Mouse (Mus musculus): Measurements from ENCODE around the gene Ubtd1. TPM values are rescaled to one million over a fixed set of nuclear protein-coding genes. Genes with fewer than 3 reads are reported as not detected.

Gene Ubtd1
- 43.5 and 47.5 TPM in 2 replicates for polyA plus RNA-seq (2012; rRNA removed)

GRCm38 (mm10) chr19:41981595-41981927 is at the start of gene Ubtd1:
Gene Ubtd1, plus strand, starts transcription at chr19:41981763.

GRCm38 (mm10) chr19:41933179-41934086 is 48.1 kb upstream of the Ubtd1 start, which contains the start of the genes Exosc1 and Zdhhc16:
Gene Exosc1, minus strand, starts transcription at chr19:41933423.
Gene Zdhhc16, plus strand, starts transcription at chr19:41933480.

GRCm38 (mm10) chr19:41980819-41981594 is 556 bp upstream of the Ubtd1 start, which contains the start of gene Mms19:
Gene Mms19, minus strand, starts transcription at chr19:41981157.

DNA sequence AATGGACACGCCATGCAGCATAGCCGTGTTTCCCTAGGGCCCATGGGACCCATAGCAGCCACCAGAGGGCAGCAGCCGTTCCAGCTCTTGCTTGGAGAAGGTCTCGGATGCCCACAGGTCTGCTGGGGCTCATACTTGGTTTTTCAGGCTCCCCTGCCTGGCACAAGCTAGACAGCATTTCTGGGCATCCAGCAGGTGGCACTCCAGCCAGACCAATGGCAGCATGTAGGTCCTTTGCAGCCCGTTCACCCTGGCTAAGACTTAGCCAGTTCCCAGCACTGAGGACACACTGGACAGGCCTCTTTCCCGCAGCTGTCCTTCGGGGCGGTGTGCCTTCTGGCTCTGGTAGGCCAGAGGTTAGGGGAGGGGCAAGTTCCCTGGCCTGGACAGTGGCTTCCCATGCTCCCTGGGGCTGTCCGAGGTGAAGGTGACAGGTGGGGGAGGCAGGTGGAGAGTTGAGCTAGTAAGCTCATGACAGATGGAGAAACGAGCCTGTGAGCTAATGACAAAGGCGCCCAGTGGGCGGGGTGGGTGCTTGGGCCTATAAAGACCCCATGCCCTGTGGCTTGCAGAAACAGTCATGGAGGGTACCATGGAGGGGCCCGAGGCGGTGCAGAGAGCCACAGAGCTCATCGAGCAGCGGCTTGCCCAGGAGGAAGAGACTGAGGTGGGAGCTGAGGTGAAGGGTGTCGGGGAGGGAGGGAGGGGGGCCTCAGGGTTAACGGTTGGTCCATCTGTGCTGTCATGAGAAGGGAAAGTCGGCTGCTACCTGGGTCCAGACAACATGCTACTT is 54.1 kb downstream of the Ubtd1 start, which contains the start of gene Ankrd2:
Gene Ankrd2 (plus strand): TSS at position 545 of the 793 bp plus-strand sequence.

DNA sequence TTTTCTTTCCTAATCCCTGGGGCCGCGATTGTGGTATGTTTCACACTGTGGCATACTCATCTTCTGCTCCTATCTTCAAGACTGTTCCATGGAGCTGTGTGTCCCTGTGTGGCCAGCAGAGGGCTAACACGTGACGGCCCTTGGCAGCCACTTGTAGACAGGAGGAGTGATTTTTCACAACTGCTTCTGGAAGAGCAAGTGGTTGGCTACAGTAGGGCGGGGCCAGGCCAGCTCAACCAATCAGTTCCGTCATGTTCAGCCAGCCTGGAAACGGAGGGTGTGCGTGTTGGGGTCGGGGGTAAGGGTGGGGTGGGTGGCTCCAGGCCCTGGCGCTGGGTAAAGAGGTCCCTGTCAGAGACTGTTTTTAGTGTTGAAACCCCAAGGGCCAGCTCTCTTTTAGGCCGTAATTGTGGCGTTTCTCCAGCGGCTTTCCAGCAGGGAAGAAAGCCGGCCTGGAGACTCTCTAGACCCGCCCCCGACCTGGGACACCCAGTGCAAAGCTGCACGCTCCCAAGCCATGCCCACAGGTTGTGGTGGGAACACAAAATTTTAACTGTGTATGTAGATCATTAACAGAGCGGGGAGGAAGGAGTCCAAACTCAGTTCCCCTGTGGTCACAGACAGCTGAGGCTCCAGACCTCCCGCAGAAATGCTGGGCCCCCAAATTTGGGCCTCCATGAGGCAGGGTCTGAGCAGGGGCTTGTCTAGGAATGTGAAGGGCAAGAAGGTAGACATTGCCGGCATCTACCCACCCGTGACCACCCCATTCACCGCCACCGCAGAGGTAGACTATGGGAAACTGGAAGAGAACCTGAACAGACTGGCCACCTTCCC is 63.9 kb downstream of the Ubtd1 start, which contains the start of gene Hoga1:
Gene Hoga1 (plus strand): TSS at position 342 of the 834 bp plus-strand sequence.

DNA sequence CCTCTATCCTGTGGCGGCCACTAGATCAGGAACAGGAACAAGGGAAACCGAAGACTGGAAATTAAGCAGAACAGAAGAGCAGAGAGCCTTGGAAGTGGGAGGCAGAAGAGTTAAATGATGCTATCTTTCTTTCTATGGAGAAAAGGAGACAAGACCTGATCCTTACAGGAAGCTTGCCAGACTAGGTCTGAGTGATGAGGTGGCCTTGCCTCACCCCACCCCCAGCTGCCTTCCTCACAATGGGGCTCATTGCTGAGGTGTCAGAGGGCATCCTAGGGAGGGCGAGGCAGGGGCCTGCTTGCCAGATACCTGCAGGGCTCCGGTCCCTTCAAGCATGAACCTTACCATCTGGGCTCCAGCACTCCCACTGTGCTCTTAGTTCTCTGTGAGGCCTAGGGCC is 70.4 kb downstream of the Ubtd1 start, which contains the start of gene 4933411K16Rik:
Gene 4933411K16Rik (plus strand): TSS at position 301 of the 400 bp plus-strand sequence.

Other genes starting within 250 kb of the Ubtd1 start
- gene Slit1, start 238.1 kb upstream of the Ubtd1 start, polyA plus RNA-seq (2012; rRNA removed) = 0.73 and 1.0 TPM in 2 replicates
- 4.7 and 5.5 TPM in 2 replicates for gene Arhgap19, start 179.7 kb upstream of the Ubtd1 start, polyA plus RNA-seq (2012; rRNA removed)
- gene Frat1, start 151.8 kb upstream of the Ubtd1 start, polyA plus RNA-seq (2012; rRNA removed) = 9.9 and 18.1 TPM in 2 replicates
- gene Frat2, start 133.6 kb upstream of the Ubtd1 start, polyA plus RNA-seq (2012; rRNA removed) = 12.5 and 21.6 TPM in 2 replicates
- 8.8 and 10.5 TPM in 2 replicates for gene Rrp12, start 85.6 kb upstream of the Ubtd1 start, polyA plus RNA-seq (2012; rRNA removed)
- 425 and 465 TPM in 2 replicates for gene Pgam1, start 69.8 kb upstream of the Ubtd1 start, polyA plus RNA-seq (2012; rRNA removed)
- gene Exosc1, start 48.3 kb upstream of the Ubtd1 start, polyA plus RNA-seq (2012; rRNA removed) = 16.1 and 22.0 TPM in 2 replicates
- 117 and 123 TPM in 2 replicates for gene Zdhhc16, start 48.3 kb upstream of the Ubtd1 start, polyA plus RNA-seq (2012; rRNA removed)
- gene Mms19, start 606 bp upstream of the Ubtd1 start, polyA plus RNA-seq (2012; rRNA removed) = 82.3 and 85.4 TPM in 2 replicates
- gene Ankrd2, start 54.2 kb downstream of the Ubtd1 start, polyA plus RNA-seq (2012; rRNA removed) = 0.46 and 0.90 TPM in 2 replicates
- gene Hoga1, start 63.8 kb downstream of the Ubtd1 start, polyA plus RNA-seq (2012; rRNA removed) = 2.8 and 3.7 TPM in 2 replicates
- 0.51 and 0.58 TPM in 2 replicates for gene 4933411K16Rik, start 70.5 kb downstream of the Ubtd1 start, polyA plus RNA-seq (2012; rRNA removed)
- 12.2 and 12.9 TPM in 2 replicates for gene Morn4, start 104.6 kb downstream of the Ubtd1 start, polyA plus RNA-seq (2012; rRNA removed)
- gene Pi4k2a, start 108.7 kb downstream of the Ubtd1 start, polyA plus RNA-seq (2012; rRNA removed) = 55.5 and 57.1 TPM in 2 replicates
- gene Avpi1, start 147.3 kb downstream of the Ubtd1 start, polyA plus RNA-seq (2012; rRNA removed) = 62.2 and 67.3 TPM in 2 replicates
- 148 and 163 TPM in 2 replicates for gene Marveld1, start 165.6 kb downstream of the Ubtd1 start, polyA plus RNA-seq (2012; rRNA removed)
- 43.0 and 46.5 TPM in 2 replicates for gene Zfyve27, start 182.2 kb downstream of the Ubtd1 start, polyA plus RNA-seq (2012; rRNA removed)
- gene Sfrp5, start 220.5 kb downstream of the Ubtd1 start, polyA plus RNA-seq (2012; rRNA removed) = 2.8 and 3.0 TPM in 2 replicates